Comparison of ENCODE assay signal across 12 mouse cellular contexts in the genomic region with DNA sequence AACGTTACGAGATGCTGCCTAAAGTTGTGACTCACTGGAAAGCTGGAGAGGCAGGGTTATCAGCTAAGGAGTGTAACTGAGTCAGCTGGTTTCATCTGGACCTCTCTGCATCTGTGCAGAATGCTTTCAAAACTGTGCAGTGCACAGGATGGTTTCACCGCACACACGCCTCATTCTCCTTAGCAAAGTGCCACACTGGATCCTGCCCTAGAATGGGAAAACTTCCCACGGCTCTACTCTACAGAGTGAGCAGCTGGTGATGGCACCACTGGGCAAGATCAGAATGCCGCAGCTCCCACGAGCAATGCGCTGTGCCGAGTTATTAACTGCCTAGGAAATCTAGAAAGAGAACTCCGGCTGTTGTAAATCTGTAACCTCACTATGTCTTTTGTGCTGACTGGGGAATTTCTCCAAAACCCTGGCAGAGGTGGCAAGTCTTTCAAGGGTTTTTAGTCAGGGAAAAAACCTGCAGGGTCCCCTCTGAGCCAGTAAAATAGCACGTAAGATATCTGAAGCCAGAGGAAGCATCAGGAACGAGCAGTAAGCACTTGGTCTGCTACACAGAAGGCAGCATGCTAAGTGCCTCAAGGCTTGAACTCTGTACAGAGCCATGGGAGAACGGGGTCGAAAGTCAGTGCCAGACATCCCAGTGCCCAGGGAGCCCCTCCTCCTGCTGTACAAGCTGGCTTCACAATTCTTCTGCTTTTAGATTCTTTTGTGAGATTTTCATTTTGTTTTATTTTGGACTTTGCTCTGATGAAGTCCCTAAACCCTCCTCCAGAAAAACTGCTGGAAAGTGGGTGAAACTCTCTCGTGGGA.
DNase-seq lines count a peak whose midpoint lies in the region; ATAC-seq and TF ChIP-seq lines count a peak whose summit lies in the region.
"Had no signal": no experiment of that assay in that cellular context is flagged by ENCODE, and none has a peak within 500 bp of the region (broad histone marks: within the 10 kb centered on the region; RNA-seq: fewer than 3 reads in every experiment).

No protein-coding gene starts in this region.

- no peak overlapping the region for H3K4me3 ChIP-seq in kidney, embryonic 15.5 days (replicated peaks)
- H3K4me3 ChIP-seq in neural tube, embryonic 15.5 days (replicated peaks) = no peak overlapping the region
- no peak overlapping the region for H3K4me3 ChIP-seq in heart, adult 2 months
- H3K4me3 ChIP-seq: embryonic facial prominence, embryonic 15.5 days; liver, embryonic 15.5 days had no signal

- no peak overlapping the region for H3K4me2 ChIP-seq in kidney, embryonic 15.5 days
- H3K4me2 ChIP-seq in neural tube, embryonic 15.5 days = peak overlapping the region; percentile 16; the same call in 1 of the 2 replicates
- H3K4me2 ChIP-seq: embryonic facial prominence, embryonic 15.5 days; liver, embryonic 15.5 days had no signal

- no peaks in the 10 kb centered on the region for H3K36me3 ChIP-seq in kidney, embryonic 15.5 days
- H3K36me3 ChIP-seq in neural tube, embryonic 15.5 days = no peaks in the 10 kb centered on the region
- no peaks in the 10 kb centered on the region for H3K36me3 ChIP-seq in heart, adult 2 months (ENCODE audit: control insufficient read depth, insufficient read depth, low read length)
- H3K36me3 ChIP-seq: embryonic facial prominence, embryonic 15.5 days; liver, embryonic 15.5 days had no signal

- no peak for TF ChIP-seq EP300 in heart, adult 2 months (IDR thresholded peaks at IDR 0.05; ENCODE audit: insufficient read depth, low read depth, low read length)

- H3K27ac ChIP-seq in kidney, embryonic 15.5 days = peak overlapping the region; percentile 79
- H3K27ac ChIP-seq in neural tube, embryonic 15.5 days (replicated peaks) = no peak overlapping the region
- H3K27ac ChIP-seq in heart, adult 2 months = no peak overlapping the region
- H3K27ac ChIP-seq: embryonic facial prominence, embryonic 15.5 days; liver, embryonic 15.5 days had no signal

- peak; percentile 53 for ATAC-seq in kidney, embryonic 15.5 days (replicated peaks; ENCODE audit: low FRiP score)
- peak; percentile 28; the same call in 1 of the 2 replicates for ATAC-seq in neural tube, embryonic 15.5 days (ENCODE audit: low FRiP score)
- ATAC-seq: forebrain, embryonic 14.5 days had no signal

- no peak overlapping the region for H3K9ac ChIP-seq in kidney, embryonic 15.5 days
- H3K9ac ChIP-seq in neural tube, embryonic 15.5 days (replicated peaks) = no peak overlapping the region
- H3K9ac ChIP-seq in heart, adult 2 months (ENCODE audit: low read depth, low read length) = no peak overlapping the region
- H3K9ac ChIP-seq: embryonic facial prominence, embryonic 15.5 days; liver, embryonic 15.5 days had no signal

- 59% methylated on average over 15 of the region's 15 CpGs for WGBS in kidney, embryonic 15.5 days
- 61% methylated on average over 15 of the region's 15 CpGs for WGBS in neural tube, embryonic 15.5 days
- WGBS in heart, adult 2 months = 75% methylated on average over 15 of the region's 15 CpGs

- TF ChIP-seq POLR2A in heart, adult 2 months (IDR thresholded peaks at IDR 0.05; ENCODE audit: insufficient read depth, low read depth, low read length) = no peak

- no peaks in the 10 kb centered on the region for H3K9me3 ChIP-seq in kidney, embryonic 15.5 days (replicated peaks)
- 0 out of 2 replicates have a peak, but pooled peaks cover 5% of the 10 kb centered on the region for H3K9me3 ChIP-seq in neural tube, embryonic 15.5 days (replicated peaks)
- H3K9me3 ChIP-seq: embryonic facial prominence, embryonic 15.5 days; liver, embryonic 15.5 days had no signal

- intact Hi-C loops in left cerebral cortex, postnatal 14 days (cut with DNase I) = no loop called here
- intact Hi-C loops in left cerebral cortex, postnatal 10 days (cut with DNase I) = no loop called here
- intact Hi-C loops in heart, adult 2 months (cut with DNase I) = no loop called here

- H3K27me3 ChIP-seq in kidney, embryonic 15.5 days = no peaks in the 10 kb centered on the region
- H3K27me3 ChIP-seq in neural tube, embryonic 15.5 days (replicated peaks) = no peaks in the 10 kb centered on the region
- no peaks in the 10 kb centered on the region for H3K27me3 ChIP-seq in heart, adult 2 months (ENCODE audit: control insufficient read depth, insufficient read depth, low read length)
- H3K27me3 ChIP-seq: embryonic facial prominence, embryonic 15.5 days; liver, embryonic 15.5 days had no signal

- DNase-seq in left cerebral cortex, postnatal 14 days (ENCODE audit: low spot score in 2 of 2) = peak; percentile 14 to 25
- no peak for DNase-seq in left cerebral cortex, postnatal 10 days (ENCODE audit: extremely low spot score in 1 of 2, low spot score in 2 of 2)
- peak; percentile 48 for DNase-seq in brain, adult 2 months (ENCODE audit: low read depth, low spot score)
- no peak for DNase-seq in adrenal gland, adult 2 months
- DNase-seq in heart, adult 2 months = no peak
- DNase-seq: adrenal gland, postnatal 36 days; lung, postnatal 4 days had no signal

- TF ChIP-seq CTCF in heart, adult 2 months (IDR thresholded peaks at IDR 0.05) = no peak

- no peaks in the 10 kb centered on the region for H3K79me2 ChIP-seq in heart, adult 2 months (replicated peaks; ENCODE audit: control insufficient read depth, insufficient read depth, low read length)

- H3K4me1 ChIP-seq in kidney, embryonic 15.5 days = peaks cover 7% of the 10 kb centered on the region; the same call in 1 of the 2 replicates
- peaks cover 6% of the 10 kb centered on the region for H3K4me1 ChIP-seq in neural tube, embryonic 15.5 days
- no peaks in the 10 kb centered on the region for H3K4me1 ChIP-seq in heart, adult 2 months (ENCODE audit: control insufficient read depth, insufficient read depth, low read length)
- H3K4me1 ChIP-seq: embryonic facial prominence, embryonic 15.5 days; liver, embryonic 15.5 days had no signal

Comparison
In these comparisons a context has a peak if more than half of its experiments do, and no peak if none do; other contexts are left out.
1. DNase-seq: peak in left cerebral cortex, postnatal 14 days (2 of 2) and brain, adult 2 months (single experiment); none in left cerebral cortex, postnatal 10 days (0 of 2), adrenal gland, adult 2 months (single experiment) and heart, adult 2 months (0 of 2).